Mouse (Mus musculus) urinary bladder, postnatal 10 days (tissue): ENCODE results near the gene Cbx7.
A peak's percentile ranks its signal among the peaks of the same experiment; 100 is the strongest.
"Not testable (repeated sequence)": the region's sequence is repeated elsewhere in the genome, so short reads cannot be mapped to it uniquely, and the experiment has no call there.

ENCODE experiments used
- DNase-seq: peaks from one replicate; pipeline ENCODE4 v3.0.0; 2022; ENCODE audit warnings: low spot score

The Cbx7 gene

GRCm38 (mm10) chr15:79947681-79948080, 23.2 kb downstream of the Cbx7 start:
- no peak for DNase-seq

- no peak for DNase-seq
Measured at GRCm38 (mm10) chr15:79946790-79947189, 24.1 kb downstream of the Cbx7 start.

- peak; percentile 70 for DNase-seq
Measured at GRCm38 (mm10) chr15:79946022-79946421, 24.9 kb downstream of the Cbx7 start.

- no peak for DNase-seq
Measured at GRCm38 (mm10) chr15:79944948-79945347, 26.0 kb downstream of the Cbx7 start.

GRCm38 (mm10) chr15:79943584-79943983, 27.3 kb downstream of the Cbx7 start:
- no peak for DNase-seq

GRCm38 (mm10) chr15:79942541-79942940, 28.4 kb downstream of the Cbx7 start:
- DNase-seq: no peak

- DNase-seq: no peak
Measured at GRCm38 (mm10) chr15:79940932-79941331, 30.0 kb downstream of the Cbx7 start.

GRCm38 (mm10) chr15:79939913-79940312, 31.0 kb downstream of the Cbx7 start:
- DNase-seq: no peak

GRCm38 (mm10) chr15:79939501-79939900, 31.4 kb downstream of the Cbx7 start:
- DNase-seq: not testable (repeated sequence)

GRCm38 (mm10) chr15:79939020-79939419, 31.9 kb downstream of the Cbx7 start:
- DNase-seq: no peak

- DNase-seq: no peak
Measured at GRCm38 (mm10) chr15:79936374-79936751, 34.6 kb downstream of the Cbx7 start.

GRCm38 (mm10) chr15:79935654-79936373, 35.1 kb downstream of the Cbx7 start:
- DNase-seq: no peak

- no peak for DNase-seq
Measured at GRCm38 (mm10) chr15:79934776-79935175, 36.1 kb downstream of the Cbx7 start.

- DNase-seq: no peak
Measured at GRCm38 (mm10) chr15:79933670-79934514, 37.0 kb downstream of the Cbx7 start.

GRCm38 (mm10) chr15:79933052-79933669, 37.8 kb downstream of the Cbx7 start:
- no peak for DNase-seq

GRCm38 (mm10) chr15:79932323-79932987, 38.5 kb downstream of the Cbx7 start:
- DNase-seq: peak; percentile 70

- DNase-seq: no peak
Measured at GRCm38 (mm10) chr15:79931496-79932141, 39.3 kb downstream of the Cbx7 start.

GRCm38 (mm10) chr15:79929734-79930133, 41.2 kb downstream of the Cbx7 start:
- DNase-seq: no peak

- DNase-seq: no peak
Measured at GRCm38 (mm10) chr15:79928736-79929135, 42.2 kb downstream of the Cbx7 start.

GRCm38 (mm10) chr15:79928316-79928715, 42.6 kb downstream of the Cbx7 start:
- DNase-seq: no peak

- DNase-seq: peak; percentile 77
Measured at GRCm38 (mm10) chr15:79927637-79928122, 43.2 kb downstream of the Cbx7 start.
